Mouse (Mus musculus): Measurements from ENCODE around the gene Orc4.
A peak's percentile ranks its signal among the peaks of the same experiment; 100 is the strongest.
"Not testable (repeated sequence)": the region's sequence is repeated elsewhere in the genome, so short reads cannot be mapped to it uniquely, and the experiment has no call there.

Gene Orc4

GRCm38 (mm10) chr2:48950252-48950315 is at the start of gene Orc4:
Gene Orc4, minus strand, starts transcription at chr2:48950277.
- DNase-seq = no peak

- no peak for DNase-seq
Measured at GRCm38 (mm10) chr2:48990322-48990721, 40.2 kb upstream of the Orc4 start.

- no peak for DNase-seq
Measured at GRCm38 (mm10) chr2:48978920-48979319, 28.8 kb upstream of the Orc4 start.

- no peak for DNase-seq
Measured at GRCm38 (mm10) chr2:48956591-48956990, 6.5 kb upstream of the Orc4 start.

GRCm38 (mm10) chr2:48950316-48950880 is 321 bp upstream of the Orc4 start:
- peak in 1 of 2 experiments; percentile 38 for DNase-seq

- peak in 1 of 2 experiments; percentile 64 for DNase-seq
Measured at GRCm38 (mm10) chr2:48949743-48950251, 280 bp downstream of the Orc4 start.

- peak; percentile 100 for DNase-seq
Measured at GRCm38 (mm10) chr2:48948841-48949584, 1.1 kb downstream of the Orc4 start, which contains the start of gene Mbd5. Gene Mbd5, plus strand, starts transcription at chr2:48949508.

GRCm38 (mm10) chr2:48947761-48948160 is 2.3 kb downstream of the Orc4 start:
- DNase-seq = no peak

GRCm38 (mm10) chr2:48935058-48935457 is 15.0 kb downstream of the Orc4 start:
- DNase-seq = no peak

- DNase-seq = no peak
Measured at GRCm38 (mm10) chr2:48915832-48916231, 34.2 kb downstream of the Orc4 start.

GRCm38 (mm10) chr2:48914185-48914584 is 35.9 kb downstream of the Orc4 start:
- DNase-seq = peak; percentile 17 to 21

- DNase-seq = peak; percentile 22 to 41
Measured at GRCm38 (mm10) chr2:48908866-48909265, 41.2 kb downstream of the Orc4 start.

- no peak for DNase-seq
Measured at GRCm38 (mm10) chr2:48895186-48895585, 54.9 kb downstream of the Orc4 start.

- peak; percentile 77 to 90 for DNase-seq
Measured at GRCm38 (mm10) chr2:48885945-48886344, 64.1 kb downstream of the Orc4 start.

GRCm38 (mm10) chr2:48868199-48868913 is 81.7 kb downstream of the Orc4 start:
- no peak for DNase-seq

- not testable (repeated sequence) for DNase-seq
Measured at GRCm38 (mm10) chr2:48865596-48865995, 84.5 kb downstream of the Orc4 start.

Measured in cerebellum, postnatal 10 days (tissue).